Mouse (Mus musculus) forebrain, postnatal 0 days (tissue): ENCODE measurements around the gene Sox5. TPM values are rescaled to one million over a fixed set of nuclear protein-coding genes. Genes with fewer than 3 reads are reported as not detected.
A peak's percentile ranks its signal among the peaks of the same experiment; 100 is the strongest.

Experiments used
- ATAC-seq: fragments of 200-750 bp; cut with Nextera tagmentation; 2 replicates; pipeline ENCODE4 v1.8.0; 2017; ENCODE audit warnings: mild to moderate bottlenecking, moderate library complexity
- DNase-seq: peaks from one replicate; pipeline ENCODE4 v3.0.0-alpha.2; 2015
- H3K27ac ChIP-seq: fragments of 300-500 bp; sonication (generic); 2 replicates; pipeline ENCODE4 v1.5.1; 2014; ENCODE audit warnings: low read depth, mild to moderate bottlenecking, antibody characterized with exemption, low read length, moderate library complexity, mixed read lengths
- H3K27me3 ChIP-seq: fragments of 300-500 bp; sonication (generic); 2 replicates; pipeline ENCODE4 v1.6.1; 2014; ENCODE audit warnings: mild to moderate bottlenecking, low read length, mixed read lengths; ENCODE audit not compliant: insufficient read depth
- H3K36me3 ChIP-seq: fragments of 300-500 bp; sonication (generic); 2 replicates; pipeline ENCODE4 v1.6.1; 2014; ENCODE audit warnings: mild to moderate bottlenecking, moderate library complexity; ENCODE audit not compliant: insufficient read depth
- H3K4me1 ChIP-seq: fragments of 300-500 bp; sonication (generic); 2 replicates; pipeline ENCODE4 v1.6.1; 2014; ENCODE audit warnings: antibody characterized with exemption; ENCODE audit not compliant: insufficient read depth
- H3K4me2 ChIP-seq: fragments of 300-500 bp; sonication (generic); 2 replicates; pipeline ENCODE4 v1.6.1; 2014; ENCODE audit warnings: low read depth, mild to moderate bottlenecking, moderate library complexity
- H3K4me3 ChIP-seq: fragments of 300-500 bp; sonication (generic); 2 replicates; pipeline ENCODE4 v1.5.1; 2014; ENCODE audit warnings: low read depth, low read length, mixed read lengths
- H3K9ac ChIP-seq: fragments of 300-500 bp; sonication (generic); 2 replicates; pipeline ENCODE4 v1.6.1; 2014; ENCODE audit warnings: mild to moderate bottlenecking
- H3K9me3 ChIP-seq: fragments of 300-500 bp; sonication (generic); 2 replicates; pipeline ENCODE4 v1.6.1; 2016; ENCODE audit warnings: low read length
- CTCF ChIP-seq: sonication (generic); IDR thresholded peaks from 2 replicates; pipeline ENCODE4 v1.5.1; 2016; ENCODE audit warnings: antibody characterized with exemption, control low read depth, low read depth
- WGBS: fragments of 180-500 bp; shearing (Covaris S2); extraction: QIAGEN DNeasy Blood & Tissue Kit; methylation state at CpG from one replicate; pipeline ENCODE4 v1.1.7; 2014; 5-methylcytosine and 5-hydroxymethylcytosine counted together
- polyA plus RNA-seq: library from polyadenylated mRNA; unstranded; fragments of >200 nt; fragmentation: Nextera tagmentation; extraction: Ambion mirVana; gene quantifications from 2 replicates; pipeline ENCODE4 v1.2.1, GENCODE M21; 2015
- total RNA-seq: library from RNA; depleted of rRNA; stranded (reverse); fragments of >200 nt; gene quantifications from 2 replicates; pipeline ENCODE4 v1.2.3, GENCODE M21; 2014

The Sox5 gene
- total and polyA plus RNA-seq, 2 experiments from 2014 or later: 31.6 to 62.8 TPM

DNA sequence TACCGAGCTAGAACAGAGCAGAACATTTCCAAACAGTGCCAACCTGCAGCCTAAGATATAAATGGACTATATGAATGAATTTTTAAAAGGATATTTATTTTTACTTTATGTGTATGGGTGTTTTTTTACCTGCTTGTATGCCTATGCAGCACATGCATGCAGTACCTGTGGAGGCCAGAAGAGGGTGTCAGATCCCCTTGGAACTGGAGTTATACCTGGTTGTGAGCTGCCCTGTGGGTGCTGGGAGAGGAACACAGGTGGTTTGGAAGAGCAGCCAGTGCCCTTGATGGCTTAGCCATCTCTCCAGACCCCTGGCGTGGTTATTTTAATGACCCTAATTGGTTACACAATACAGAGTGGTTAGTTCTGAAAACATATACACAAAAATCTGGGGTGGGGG is 510.5 kb downstream of the Sox5 start:
- no peak overlapping the region for H3K27ac ChIP-seq
- H3K4me2 ChIP-seq: no peak overlapping the region
- peak; percentile 46 for TF ChIP-seq CTCF
- H3K36me3 ChIP-seq: no peaks in the 10 kb centered on the region
- no peaks in the 10 kb centered on the region for H3K9me3 ChIP-seq
- no peaks in the 10 kb centered on the region for H3K27me3 ChIP-seq
- ATAC-seq (no peak), DNase-seq (no peak)
- no peak overlapping the region for H3K9ac ChIP-seq
- 97% methylated on average over 2 of the region's 2 CpGs for WGBS
- H3K4me1 ChIP-seq: no peaks in the 10 kb centered on the region
- no peak overlapping the region for H3K4me3 ChIP-seq

DNA sequence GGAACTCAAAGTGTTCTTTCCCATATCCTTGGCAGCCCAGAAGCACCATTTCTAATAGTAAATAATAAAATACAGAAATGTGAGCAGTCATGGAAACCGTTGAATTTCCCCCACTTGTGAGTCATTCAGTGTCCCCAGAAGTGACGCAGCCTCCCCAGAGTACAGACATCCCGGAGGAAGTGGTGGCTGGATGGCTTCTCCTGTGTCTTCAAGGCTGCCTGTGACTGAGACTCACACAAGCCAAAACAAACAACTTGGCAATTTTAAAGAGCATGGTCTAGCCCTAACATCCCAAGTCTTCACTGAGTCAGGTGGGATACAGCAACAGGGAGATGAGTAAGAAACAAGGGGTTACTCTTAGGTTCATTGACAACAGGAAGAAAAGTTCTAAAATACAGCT is 511.5 kb downstream of the Sox5 start:
- no peaks in the 10 kb centered on the region for H3K4me1 ChIP-seq
- no peak for TF ChIP-seq CTCF
- WGBS: 83% methylated on average over 3 of the region's 3 CpGs
- no peak overlapping the region for H3K4me2 ChIP-seq
- H3K9ac ChIP-seq: no peak overlapping the region
- no peaks in the 10 kb centered on the region for H3K36me3 ChIP-seq
- no peak overlapping the region for H3K27ac ChIP-seq
- ATAC-seq: no peak
- no peak for DNase-seq
- H3K4me3 ChIP-seq: no peak overlapping the region
- no peaks in the 10 kb centered on the region for H3K27me3 ChIP-seq
- H3K9me3 ChIP-seq: no peaks in the 10 kb centered on the region

DNA sequence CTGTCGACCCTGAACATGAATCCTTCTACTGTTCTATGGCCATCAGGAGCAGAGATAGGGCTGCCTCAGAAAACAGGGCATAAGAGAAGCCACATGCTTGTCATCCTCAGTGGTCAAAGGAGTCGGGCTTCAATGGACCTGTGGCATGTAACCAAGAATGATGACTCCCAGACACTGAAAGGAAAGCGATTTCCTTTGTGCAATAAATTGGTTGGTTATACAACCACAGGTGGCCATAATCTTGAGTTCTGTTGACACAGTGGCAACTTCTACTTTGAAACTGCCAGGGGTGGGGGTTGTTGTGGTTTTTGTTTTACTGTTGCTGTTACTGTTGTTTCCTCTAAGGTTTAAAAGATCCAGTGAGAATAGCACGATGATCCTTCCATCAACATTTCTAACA is 512.1 kb downstream of the Sox5 start:
- H3K4me1 ChIP-seq: no peaks in the 10 kb centered on the region
- H3K36me3 ChIP-seq: no peaks in the 10 kb centered on the region
- no peak overlapping the region for H3K9ac ChIP-seq
- no peak overlapping the region for H3K4me3 ChIP-seq
- ATAC-seq (no peak), DNase-seq (no peak)
- no peak overlapping the region for H3K27ac ChIP-seq
- H3K4me2 ChIP-seq: no peak overlapping the region
- TF ChIP-seq CTCF: no peak
- 84% methylated on average over 4 of the region's 4 CpGs for WGBS
- no peaks in the 10 kb centered on the region for H3K27me3 ChIP-seq
- no peaks in the 10 kb centered on the region for H3K9me3 ChIP-seq

DNA sequence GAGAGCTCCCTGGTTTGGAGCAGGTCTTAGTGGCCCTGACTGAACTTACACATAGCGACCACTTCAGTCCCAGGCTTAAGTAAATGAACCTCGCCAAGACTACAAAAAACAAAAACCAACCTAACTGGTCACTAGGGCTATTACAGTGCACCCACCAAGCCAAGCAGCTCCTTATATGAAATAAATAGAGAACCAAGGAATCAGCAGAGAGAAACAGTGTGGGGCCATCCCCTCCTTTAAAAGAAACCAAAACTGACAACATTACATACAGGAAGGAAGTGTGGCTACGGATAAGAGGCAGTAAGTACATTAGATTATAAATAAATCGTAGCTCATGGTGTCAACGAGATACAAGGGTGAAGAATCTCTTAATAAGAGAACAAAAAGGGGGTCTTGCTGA is 516.0 kb downstream of the Sox5 start:
- WGBS: 94% methylated on average over 5 of the region's 5 CpGs
- no peaks in the 10 kb centered on the region for H3K4me1 ChIP-seq
- no peak overlapping the region for H3K27ac ChIP-seq
- no peak overlapping the region for H3K9ac ChIP-seq
- H3K27me3 ChIP-seq: no peaks in the 10 kb centered on the region
- no peak for DNase-seq
- no peak overlapping the region for H3K4me2 ChIP-seq
- ATAC-seq: no peak
- H3K9me3 ChIP-seq: no peaks in the 10 kb centered on the region
- no peaks in the 10 kb centered on the region for H3K36me3 ChIP-seq
- TF ChIP-seq CTCF: no peak
- H3K4me3 ChIP-seq: no peak overlapping the region

DNA sequence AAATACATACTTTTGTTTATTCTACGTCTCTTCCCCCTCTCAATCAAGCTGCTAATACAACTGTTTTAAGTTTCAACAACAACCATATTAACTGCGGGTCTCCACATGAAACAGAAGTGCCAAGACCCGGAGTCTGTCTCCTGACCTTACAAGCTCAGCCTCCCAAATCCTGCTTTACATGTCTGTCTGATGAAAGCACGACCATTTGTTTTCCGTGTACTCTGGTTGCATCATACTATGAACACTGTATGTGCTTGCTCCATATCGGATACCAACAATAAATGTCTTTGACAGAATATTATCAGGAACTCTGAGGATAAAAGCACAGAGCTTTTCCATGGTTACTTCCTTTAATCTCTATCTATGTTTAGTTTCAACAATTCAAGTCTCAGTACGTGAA is 516.8 kb downstream of the Sox5 start:
- no peaks in the 10 kb centered on the region for H3K9me3 ChIP-seq
- no peaks in the 10 kb centered on the region for H3K27me3 ChIP-seq
- no peaks in the 10 kb centered on the region for H3K4me1 ChIP-seq
- no peak for ATAC-seq
- H3K9ac ChIP-seq: no peak overlapping the region
- 78% methylated on average over 7 of the region's 7 CpGs for WGBS
- no peak overlapping the region for H3K4me3 ChIP-seq
- no peak overlapping the region for H3K27ac ChIP-seq
- no peak overlapping the region for H3K4me2 ChIP-seq
- no peak for TF ChIP-seq CTCF
- H3K36me3 ChIP-seq: no peaks in the 10 kb centered on the region
- no peak for DNase-seq

DNA sequence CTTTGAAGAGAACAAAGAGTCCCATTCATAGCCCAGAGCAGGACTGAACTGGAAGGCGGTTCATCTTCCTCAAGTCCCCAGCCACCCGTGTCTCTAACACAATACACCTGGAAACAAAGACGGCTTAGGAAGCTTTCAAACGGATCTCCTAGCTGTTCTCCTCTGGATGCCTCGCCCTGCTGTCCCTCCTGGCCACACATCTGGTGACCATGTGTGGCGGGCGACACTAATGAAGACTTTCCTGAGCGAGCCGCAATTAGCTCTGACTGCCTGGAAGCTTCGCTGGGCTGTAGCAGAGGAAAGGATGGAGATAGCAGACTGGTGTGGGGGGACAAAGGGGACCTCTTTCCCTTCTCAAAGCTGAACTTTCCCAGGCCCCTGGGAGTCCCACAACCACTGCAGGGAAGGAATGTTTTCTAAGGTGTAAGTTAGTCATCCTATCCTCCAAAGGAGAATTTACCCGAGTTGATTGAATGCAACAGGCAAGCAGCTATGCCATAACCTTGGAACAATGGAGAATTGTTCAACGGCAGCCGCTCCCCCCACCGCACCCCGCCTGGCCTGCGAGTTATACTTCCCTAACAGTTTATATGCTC is 517.4 kb downstream of the Sox5 start:
- H3K4me2 ChIP-seq: no peak overlapping the region
- DNase-seq (no peak), ATAC-seq (no peak)
- H3K4me1 ChIP-seq: no peaks in the 10 kb centered on the region
- H3K4me3 ChIP-seq: no peak overlapping the region
- 26% methylated on average over 16 of the region's 16 CpGs for WGBS
- H3K9ac ChIP-seq: no peak overlapping the region
- no peaks in the 10 kb centered on the region for H3K9me3 ChIP-seq
- no peaks in the 10 kb centered on the region for H3K27me3 ChIP-seq
- no peak for TF ChIP-seq CTCF
- no peak overlapping the region for H3K27ac ChIP-seq
- H3K36me3 ChIP-seq: no peaks in the 10 kb centered on the region

DNA sequence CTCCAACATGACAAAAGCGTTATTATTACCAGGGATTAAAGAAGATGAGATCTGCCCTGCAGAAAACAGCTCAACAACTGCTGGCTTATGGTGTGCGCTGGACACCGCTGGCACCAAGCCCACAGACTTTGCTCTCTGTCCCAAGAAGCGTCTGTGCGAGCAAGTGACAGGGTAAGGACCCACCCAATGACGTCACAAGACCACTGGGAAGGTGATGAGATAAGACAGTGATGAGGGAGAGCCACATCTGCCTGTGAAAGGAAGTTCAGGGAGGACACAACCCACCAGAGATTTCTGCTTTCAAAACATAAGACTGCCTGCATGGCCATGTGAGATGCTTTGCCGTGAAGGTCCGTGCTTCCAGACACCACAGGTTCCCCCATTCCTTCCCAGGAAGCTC is 525.3 kb downstream of the Sox5 start:
- Histone ChIP-seq H3K4me1 (no peaks in the 10 kb centered on the region), H3K9ac (no peak overlapping the region), H3K36me3 (no peaks in the 10 kb centered on the region), H3K4me3 (no peak overlapping the region), H3K4me2 (no peak overlapping the region), H3K9me3 (no peaks in the 10 kb centered on the region), H3K27ac (no peak overlapping the region), H3K27me3 (no peaks in the 10 kb centered on the region)
- no peak for DNase-seq
- 70% methylated on average over 8 of the region's 8 CpGs for WGBS
- no peak for TF ChIP-seq CTCF
- ATAC-seq: no peak
